Mouse (Mus musculus): ENCODE measurements around the gene Mrgprb3.

The Mrgprb3 gene

DNA sequence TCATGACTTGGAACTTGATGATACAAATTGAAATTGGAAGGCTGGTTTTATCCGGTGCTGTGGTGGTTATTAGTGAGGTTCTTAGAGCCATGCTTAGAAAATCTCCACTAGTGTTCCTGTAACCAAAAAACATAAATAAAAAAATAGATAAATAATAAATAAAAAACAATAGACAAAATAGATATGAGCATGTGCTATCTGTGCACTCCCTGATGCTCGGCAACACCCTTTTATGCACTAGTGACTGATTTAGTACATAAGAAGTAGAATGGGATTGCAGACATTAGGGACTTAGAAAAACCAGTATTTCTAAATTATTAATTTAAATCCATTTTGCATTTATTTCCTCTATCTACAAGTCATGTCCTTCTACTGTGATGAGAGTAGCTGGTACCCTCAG, at the start of gene Mrgprb3:
Gene Mrgprb3, minus strand, starts transcription at position 101 of the 400 bp plus-strand sequence.
- no peak for DNase-seq
